Mouse (Mus musculus) adrenal gland (tissue): ENCODE results near the gene Slc37a1.

ENCODE experiments used
- intact Hi-C: fragments of 180-260 bp; cut with DNase I; formaldehyde crosslinking; loops from one replicate; pipeline ENCODE4 v1.15.1; 2025

Slc37a1 gene

DNA sequence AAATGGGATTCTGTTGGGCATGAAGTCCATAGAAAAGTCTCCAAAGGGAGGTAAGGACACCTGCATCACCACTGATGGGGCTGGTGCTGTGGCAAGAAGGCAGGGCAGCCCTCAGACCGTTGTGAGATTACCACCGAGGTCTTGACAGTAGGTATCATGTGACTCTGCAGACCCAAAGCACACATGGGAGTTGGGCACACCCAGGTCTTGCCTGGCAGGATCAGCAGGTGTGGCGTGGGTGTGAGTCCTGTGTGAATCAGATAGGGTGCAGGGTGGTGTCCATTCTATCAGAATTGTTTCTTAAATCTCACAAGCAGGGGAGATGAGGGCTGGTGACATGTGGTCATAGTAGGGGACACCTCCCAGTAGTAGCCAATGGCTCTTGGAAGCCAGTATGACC, 30.4 kb downstream of the Slc37a1 start:
- intact Hi-C loops = no loop called here

DNA sequence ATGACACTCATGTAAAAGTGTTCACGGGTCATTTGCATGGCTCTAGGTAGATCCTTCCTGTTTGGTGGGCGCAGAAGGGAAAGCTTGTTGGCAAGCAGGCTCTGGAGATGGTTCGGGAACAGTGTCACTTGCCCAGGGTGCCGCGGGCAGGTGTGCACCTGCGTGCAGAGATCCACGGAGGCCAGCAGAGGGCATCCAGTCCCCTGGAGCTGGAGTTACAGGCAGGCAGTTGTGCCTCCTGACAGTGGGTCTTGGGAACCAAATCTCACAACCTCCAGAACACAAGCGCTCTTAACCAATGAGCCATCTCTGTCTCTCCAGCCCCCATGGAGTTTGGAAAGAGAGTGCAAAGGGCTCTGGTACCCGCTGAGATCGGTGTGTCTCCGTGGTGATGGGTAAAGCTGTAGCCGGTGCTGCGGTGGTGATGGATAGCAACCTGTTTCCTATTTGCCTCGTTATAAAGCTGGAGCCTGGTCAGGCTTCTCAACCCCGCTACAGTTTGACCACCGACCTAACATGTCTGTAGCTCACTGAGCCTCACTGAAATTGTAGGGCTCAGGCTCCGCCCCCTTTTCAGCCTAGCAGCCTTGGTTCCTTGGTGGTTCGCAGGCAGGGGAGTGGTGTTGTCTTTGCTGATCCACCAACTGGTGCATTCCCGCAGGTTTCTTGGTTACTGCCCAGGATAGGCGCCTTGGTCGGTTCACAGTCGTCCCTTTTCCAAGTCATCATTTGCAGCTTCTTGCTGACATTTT, 31.1 kb downstream of the Slc37a1 start:
- intact Hi-C loops = no loop called here

DNA sequence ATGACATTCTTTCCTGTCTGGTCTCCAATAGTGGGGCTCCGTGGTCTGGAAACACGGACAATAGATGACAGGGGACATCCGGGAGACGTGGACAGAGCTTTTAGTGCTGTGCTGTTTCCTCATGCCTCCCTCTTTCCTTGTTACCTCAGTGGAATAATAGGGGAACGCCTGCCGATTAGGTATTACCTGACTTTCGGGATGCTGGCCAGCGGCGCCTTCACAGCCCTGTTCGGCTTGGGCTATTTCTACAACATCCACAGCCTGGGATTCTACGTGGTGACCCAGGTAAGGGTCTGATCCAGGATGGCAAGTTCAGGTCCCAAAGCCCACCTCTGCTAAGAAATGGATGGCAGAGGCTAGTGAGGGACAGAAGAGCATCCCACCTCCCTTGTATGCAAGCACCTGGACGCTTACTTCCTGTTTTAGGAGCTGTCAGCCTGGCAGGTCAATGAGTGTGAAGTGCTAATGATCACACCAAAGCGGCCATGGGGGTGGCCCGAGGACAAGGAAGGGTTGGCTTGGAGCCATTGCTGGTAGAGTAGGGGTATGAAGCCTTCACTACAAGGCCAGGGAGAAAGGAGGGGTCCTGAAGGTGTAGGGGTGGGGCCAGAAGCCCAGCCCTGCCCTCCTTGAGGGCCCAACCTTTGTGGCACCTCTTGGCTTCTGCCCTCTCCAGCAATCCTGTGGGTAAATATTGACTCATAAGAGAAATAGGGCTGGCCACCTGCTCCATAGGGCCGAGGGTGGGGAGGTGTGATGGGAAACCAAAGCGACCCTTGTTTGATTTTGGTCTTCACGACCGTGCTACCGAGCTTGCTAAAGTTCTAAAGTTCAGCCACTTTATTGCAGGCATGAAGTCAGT, 32.5 kb downstream of the Slc37a1 start:
- intact Hi-C loops = no loop called here

DNA sequence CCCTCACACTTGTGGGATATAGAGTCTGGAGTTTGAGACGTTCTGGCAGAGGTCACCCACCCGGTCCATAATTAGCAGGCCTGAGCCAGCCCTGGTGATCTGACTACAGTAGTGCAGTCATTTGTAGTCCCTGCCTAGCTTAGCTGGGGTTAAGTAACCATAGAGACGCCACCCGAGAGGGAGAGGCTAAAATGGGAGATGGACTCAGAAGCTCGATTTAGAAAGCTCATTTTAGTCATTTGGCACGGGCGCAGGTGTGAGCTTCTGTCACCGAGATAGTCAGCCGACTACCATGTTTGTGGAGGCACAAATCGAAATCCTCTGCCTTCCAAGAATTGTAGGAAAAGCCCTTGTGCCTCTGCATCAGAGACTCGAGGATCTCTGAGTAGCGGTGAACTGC, 34.8 kb downstream of the Slc37a1 start:
- intact Hi-C loops = no loop called here

DNA sequence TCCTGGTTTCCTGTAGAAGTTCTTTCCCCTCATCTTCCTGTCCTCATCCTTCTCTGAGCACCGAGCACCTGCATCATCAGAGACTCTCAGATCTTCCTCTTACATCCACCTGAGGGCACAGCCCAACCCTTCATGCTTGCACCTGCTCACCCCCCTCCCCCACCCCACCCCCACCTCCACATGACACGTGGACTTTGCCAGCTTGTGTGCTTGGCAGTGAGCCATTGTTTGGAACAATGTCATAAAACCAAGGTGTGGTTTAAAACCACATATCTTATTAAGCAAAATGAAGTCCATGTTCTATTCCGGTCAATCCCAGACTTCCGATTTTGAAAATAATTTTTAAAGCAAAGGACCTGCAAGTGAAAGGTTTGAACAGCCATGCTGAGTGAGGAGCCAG, 35.9 kb downstream of the Slc37a1 start:
- intact Hi-C loops = no loop called here

DNA sequence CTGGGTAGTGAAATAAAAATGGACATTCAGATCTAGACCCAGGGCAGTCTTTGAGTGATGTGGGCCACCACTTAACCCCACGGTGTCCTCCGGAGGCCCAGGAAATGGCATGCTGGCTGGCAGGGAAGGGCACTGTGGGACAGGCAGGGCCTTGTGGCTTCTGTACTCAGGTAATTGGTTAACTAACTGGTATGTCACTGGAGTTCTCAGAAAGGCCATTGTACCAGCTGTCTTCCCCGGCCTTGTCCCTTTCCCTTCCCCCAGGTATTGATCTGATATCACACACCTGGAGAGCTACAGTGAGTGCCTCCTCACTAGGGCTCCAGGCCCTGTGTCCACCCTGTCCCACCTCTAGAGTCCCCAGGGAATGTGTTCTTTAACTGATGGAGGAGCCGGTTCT, 36.8 kb downstream of the Slc37a1 start:
- intact Hi-C loops = no loop called here

DNA sequence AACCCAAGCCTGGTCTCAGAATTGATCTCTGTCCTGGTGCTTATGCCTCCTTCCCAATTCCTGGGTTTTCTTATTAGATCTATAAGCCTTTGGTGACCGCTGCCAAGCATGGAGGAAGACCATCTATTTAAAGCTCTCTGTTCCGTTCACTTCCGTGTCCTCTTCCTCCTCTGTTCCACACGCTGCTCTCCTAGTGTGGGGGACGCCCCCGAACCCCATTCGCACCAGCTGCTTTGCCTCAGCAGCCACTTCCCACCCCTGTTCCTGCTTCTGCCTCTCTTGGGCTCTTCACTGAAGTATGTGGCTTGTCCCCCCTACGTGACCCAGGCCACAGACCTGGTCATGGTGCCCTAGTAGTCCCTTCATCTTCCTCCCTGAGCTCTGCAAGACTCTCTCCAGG, 37.6 kb downstream of the Slc37a1 start:
- intact Hi-C loops = no loop called here

DNA sequence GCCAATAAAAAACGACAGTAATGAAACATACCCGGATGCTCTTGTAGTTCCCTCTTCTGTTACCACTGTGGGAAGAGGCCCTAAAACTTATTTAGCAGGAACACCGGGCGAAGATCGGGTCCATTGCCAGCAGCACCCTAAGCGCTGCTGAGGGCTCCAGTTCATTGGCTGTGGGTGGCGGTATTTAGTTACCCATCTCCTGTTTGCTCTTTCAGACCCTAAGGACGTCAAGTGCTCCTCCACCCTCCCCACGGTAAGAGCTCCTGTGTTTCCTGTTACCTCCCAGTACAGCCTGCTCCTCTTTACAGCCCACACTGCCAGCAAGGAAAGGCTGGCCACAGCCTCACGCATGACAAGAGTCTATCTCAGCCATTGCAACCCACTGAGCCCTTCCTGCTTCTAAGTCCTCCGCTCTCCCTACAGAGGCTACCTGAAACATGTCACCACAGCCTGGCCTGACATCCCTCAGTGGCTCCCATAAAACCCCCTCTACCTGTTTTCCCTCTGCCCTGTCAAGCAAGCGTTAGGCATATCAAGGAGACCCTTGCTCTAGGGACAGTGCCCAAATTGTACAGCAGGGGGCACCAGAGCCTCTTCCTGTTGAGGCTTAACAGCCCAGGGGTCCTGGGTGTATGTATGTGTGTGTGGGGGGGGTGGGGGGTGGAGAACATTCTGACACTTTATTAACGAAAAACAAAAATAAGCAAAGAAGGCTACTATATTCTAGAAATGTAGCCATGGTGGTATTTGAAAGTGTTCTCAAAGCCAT, 39.0 kb downstream of the Slc37a1 start:
- intact Hi-C loops = no loop called here

DNA sequence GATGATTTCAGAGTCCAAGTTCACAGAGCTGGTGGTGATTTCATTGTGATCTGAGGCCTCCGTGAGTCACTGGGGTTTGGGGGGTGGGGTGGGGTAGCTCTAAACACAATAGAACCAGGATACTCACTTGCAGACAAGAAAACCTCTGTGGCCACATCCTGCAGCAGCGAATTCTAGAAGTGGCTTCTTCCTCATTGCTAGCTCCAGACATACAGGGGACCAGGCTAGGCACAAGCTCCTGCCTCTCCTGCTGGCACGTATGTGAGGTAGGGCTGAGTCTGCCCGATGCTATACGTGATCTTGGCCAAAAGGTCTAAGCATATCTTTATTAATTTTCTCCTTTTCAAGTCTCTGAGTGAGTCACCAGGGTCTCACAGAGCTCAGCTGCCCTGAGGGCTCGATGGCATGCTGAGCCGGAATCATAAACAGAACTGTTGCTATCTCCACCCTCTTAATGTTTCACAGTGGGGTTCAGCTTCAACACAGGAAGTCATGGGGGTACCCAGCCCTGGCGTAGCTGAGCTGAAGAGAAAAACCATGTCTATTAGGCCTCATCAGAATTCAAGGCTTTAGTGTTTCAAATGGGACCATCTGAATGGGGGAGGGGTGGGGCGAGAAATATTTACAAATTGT, 39.7 kb downstream of the Slc37a1 start:
- intact Hi-C loops = no loop called here

DNA sequence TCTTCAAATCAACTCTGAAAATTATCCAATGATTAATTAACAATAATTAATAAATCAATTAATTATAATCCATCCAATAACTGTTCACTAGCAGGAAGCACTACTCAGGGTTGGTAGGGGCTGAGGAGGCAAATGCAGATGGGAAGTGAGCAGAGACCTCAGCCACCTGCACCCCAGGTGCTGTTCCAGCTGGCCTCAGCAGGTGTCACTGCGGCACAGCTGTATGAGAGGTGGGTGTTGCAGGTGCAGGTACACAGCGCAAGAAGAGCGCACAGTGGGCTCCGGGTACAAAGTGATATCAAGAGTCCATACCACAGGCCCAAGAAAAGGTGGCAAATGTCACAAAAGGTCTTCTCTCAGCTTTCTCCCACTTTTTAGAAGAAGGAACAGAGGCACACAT, 41.9 kb downstream of the Slc37a1 start:
- intact Hi-C loops = no loop called here

DNA sequence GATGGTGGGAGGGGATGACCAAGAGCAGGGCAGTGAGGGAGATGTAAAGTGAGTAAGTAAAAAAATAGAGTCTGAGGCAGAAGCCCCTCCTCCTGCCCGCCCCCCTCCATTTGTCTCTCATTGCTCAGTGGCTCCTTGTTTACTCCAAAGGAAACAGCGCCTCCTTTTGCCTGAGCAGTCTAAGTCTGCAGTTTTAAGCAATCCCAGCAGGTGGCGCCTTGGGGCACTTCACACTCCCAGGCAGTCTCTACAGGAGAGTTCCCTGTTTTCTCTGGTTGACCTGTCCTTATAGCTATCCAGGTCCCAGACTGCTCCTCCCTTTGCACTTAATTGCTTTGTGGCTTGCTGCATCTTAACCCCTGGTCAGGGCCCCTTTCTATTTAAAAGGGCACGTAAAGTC, 44.0 kb downstream of the Slc37a1 start:
- intact Hi-C loops = loop anchor here (10.0 kb wide), 1 partner anchor 334 kb away; no protein-coding TSS in a partner anchor

DNA sequence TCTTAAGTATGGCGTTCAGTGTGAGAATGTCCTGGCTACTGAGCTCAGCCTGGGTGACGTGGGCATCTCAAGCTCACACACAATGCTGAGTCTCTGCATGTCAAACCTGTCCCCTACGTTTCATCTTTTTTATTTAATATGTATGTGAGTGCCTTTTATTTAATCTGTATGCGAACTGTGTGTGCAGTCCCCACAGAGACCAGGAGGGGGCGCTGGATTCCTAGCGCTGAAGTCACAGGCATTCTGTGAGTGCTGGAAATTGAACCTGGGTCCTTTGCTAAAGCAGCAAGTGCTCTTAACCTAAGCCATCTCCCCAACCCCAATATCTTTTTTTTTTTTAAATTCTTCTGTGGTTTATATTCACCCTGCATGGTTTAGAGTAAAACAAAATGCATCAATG, 44.7 kb downstream of the Slc37a1 start:
- intact Hi-C loops = loop anchor here (10.0 kb wide), 1 partner anchor 334 kb away; no protein-coding TSS in a partner anchor

DNA sequence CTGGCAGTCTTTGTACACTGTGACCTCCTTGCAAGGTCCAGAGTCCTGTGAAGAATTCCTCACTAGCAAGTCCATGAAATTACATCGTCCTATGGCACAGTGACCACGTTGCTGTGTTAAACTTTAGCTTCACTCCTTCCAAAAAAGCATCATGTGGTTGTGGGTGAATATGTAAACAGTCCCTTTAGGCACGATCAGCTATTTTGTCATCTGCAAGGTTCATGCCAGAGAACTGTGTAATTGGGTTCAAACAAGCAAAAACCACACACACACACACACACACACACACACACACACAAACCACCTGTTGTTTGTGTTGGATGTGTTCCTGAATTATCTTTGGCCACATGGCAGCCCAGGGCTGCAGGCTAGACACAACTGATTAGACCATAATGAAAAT, 45.3 kb downstream of the Slc37a1 start:
- intact Hi-C loops = loop anchor here (2.0 to 10.0 kb wide), 2 partner anchors 159 to 333 kb away; no protein-coding TSS in a partner anchor

DNA sequence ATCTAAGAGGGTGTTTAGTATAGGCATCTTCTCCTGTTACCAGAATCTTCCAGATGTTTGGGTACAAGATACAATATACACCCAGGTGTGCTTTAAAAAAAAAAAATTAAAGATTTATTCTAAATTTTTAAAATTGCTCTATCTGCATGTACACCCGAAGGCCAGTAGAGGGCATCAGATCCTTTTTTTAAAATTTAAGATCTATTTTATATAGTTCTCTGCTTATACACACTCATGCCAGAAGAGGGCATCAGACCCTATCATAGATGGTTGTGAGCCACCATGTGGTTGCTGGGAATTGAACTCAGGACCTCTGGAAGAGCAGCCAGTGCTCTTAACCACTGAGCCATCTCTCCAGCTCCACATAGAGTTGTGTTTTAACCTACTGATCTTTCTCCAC, 45.7 kb downstream of the Slc37a1 start:
- intact Hi-C loops = loop anchor here (2.0 to 10.0 kb wide), 2 partner anchors 158 to 332 kb away; no protein-coding TSS in a partner anchor

DNA sequence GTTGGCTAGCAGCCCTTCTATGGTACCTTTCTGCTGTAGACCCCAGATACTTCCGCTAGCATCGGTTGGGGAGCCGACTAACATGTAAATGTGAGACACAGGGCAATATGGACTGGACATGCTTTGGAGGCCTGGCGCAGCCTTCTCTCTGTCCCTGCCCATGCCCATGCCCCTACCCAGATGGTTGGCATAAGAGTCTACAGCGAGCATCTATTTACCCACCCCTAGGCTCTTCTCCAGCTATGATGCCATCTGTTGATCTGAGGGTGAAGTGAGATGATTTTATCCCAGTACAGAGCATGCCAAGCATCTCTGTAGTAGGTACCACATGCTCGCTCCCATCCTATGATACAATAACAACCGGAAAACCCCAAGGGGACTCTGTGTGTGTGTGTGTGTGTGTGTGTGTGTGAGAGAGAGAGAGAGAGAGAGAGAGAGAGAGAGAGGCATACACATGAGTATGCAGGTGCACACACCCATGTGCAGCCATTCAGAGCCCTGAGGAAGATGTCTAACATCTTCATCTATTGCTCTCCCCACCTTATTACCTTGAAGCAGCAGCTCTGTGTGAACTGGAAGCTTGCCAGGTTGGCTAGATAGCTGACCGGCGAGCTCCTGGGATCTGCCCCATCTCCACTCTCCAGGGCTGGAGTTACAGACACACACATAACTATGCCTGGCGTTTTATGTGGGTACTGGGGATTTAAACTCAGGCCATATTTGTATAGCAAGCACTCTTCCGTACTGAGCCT, 48.1 kb downstream of the Slc37a1 start:
- intact Hi-C loops = loop anchor here (10.0 kb wide), 1 partner anchor 330 kb away; no protein-coding TSS in a partner anchor

DNA sequence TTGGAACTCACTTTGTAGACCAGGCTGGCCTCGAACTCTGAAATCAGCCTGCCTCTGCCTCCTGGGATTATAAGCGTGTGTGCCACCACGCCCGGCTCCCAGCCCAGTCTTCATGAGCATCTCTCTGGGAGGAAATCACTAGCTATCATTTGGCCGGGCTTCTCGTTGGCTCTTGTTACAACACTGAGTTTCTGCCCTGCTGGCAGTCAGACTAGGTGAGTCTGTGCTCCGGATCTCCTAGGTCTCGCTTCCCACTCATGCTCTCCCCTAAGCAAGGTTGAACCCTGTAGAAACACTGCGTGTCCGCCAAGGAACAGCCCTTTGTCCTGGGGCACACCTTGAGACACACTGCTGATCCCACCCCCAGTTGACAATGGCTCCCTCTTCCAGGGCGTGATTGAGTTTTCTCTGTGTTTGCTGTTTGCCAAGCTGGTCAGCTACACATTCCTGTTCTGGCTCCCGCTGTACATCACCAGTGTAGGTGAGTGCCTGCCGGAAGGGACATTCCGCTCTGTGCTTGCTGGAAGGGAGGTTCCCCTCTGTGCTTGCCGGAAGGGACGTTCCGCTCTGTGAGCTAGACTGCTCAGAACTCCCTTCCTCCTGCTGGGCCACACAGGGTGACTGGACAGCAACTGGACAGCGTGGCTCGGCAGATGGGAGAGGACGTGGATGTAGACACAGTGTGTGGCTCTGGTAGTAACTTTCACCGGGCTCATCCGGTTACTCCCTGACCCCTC, 48.9 kb downstream of the Slc37a1 start:
- intact Hi-C loops = loop anchor here (10.0 kb wide), 1 partner anchor 329 kb away; no protein-coding TSS in a partner anchor

DNA sequence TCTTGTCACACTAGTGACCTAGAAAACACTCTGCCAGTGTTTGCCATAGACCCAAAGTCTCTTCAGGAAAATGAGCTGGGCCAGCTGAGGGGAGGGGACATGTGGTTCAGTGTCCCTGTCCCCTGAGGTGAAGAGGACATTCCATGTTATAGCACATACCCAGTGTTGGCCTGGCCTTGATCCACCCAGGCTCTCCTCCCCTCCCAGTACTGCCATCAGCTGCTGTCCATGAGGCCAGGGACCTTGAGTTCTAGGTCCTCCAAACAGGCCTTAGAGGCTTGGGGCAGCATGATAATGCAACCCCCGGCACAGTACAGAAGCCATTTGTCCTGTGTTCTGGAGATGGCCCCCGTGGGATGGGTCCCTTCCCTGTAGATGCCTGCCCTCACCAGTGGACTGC, 53.2 kb downstream of the Slc37a1 start:
- intact Hi-C loops = loop anchor here (10.0 kb wide), 1 partner anchor 325 kb away; no protein-coding TSS in a partner anchor

DNA sequence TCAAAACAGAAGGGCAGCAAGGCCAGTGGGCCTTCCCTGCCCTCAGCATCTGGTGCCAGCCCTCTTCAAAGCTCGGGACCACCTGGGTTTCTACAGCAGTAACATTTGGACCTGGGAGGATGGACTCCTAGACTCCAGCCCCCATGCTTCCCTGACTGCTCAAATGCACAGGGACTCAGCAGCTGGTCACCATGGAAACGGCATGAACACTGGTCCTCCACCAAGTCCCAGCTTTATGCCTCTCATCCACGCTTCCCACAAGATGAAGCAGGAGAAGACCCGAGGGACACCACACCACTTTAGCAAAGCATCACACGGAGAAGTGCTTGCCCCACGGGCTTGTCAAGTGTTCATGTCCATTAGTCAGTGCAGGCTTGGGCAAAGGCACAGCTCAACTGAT, 55.6 kb downstream of the Slc37a1 start:
- intact Hi-C loops = no loop called here

DNA sequence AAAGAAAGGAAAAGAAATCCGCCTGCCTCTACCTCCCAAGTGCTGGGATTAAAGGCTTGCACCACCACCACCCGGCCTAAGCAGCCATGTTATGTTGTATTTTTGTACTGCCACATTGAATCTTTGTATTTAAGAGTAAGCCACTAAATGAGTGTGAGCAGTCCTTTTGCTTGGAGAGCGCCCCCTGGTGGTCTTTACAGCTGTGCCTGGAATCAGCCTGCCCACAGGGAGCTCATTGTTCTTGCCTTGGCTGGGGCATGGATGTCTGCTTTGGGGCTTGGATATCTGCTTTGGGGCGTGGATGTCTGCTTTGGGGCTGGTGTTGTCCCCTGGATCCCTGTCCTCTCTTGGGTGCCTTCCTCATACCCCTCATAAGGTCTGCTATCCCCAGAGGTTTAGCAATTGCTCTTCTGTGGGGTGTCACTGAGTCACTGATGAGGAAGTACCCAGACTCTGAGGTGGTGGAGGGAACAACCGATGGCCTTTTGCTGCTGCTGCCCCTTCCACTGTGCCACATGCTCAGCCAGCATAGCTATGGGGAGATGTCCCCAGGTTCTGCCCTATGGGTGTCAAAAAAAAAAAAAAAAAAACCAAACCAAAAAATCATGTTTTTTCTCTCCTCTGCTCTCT, 57.7 kb downstream of the Slc37a1 start:
- intact Hi-C loops = no loop called here
